ENCODE assay signal across 22 mouse cellular contexts in the genomic region with DNA sequence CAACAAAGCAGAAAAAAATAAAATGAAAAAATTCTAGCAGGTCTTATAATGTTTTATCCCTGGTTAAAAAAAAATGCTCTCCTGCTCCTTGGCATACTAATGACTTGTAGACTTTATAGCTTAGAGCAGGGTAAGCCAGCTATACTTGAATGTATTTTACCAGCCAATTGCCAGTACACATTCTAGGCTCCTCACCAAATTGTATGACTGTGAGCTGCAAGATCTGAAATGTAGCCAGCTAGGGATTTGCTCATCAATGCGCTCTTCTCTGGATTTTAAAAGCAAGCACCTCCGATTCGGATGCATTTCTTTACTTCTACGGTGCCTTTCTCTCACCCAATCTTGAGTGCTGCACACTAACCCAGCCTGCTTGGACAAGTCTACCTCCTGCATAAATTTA.
DNase-seq lines count a peak whose midpoint lies in the region; ATAC-seq and TF ChIP-seq lines count a peak whose summit lies in the region.
"Had no signal": no experiment of that assay in that cellular context is flagged by ENCODE, and none has a peak within 500 bp of the region (broad histone marks: within the 10 kb centered on the region; RNA-seq: fewer than 3 reads in every experiment).

No protein-coding gene starts in this region.

- no peaks in the 10 kb centered on the region for H3K36me3 ChIP-seq in forebrain, embryonic 14.5 days (ENCODE audit: control insufficient read depth, insufficient read depth, low read length)
- H3K36me3 ChIP-seq in forebrain, embryonic 15.5 days, result no peaks in the 10 kb centered on the region
- H3K36me3 ChIP-seq in forebrain, postnatal 0 days (ENCODE audit: insufficient read depth), result no peaks in the 10 kb centered on the region
- H3K36me3 ChIP-seq in forebrain, embryonic 12.5 days (replicated peaks), result no peaks in the 10 kb centered on the region
- H3K36me3 ChIP-seq in kidney, embryonic 15.5 days, result no peaks in the 10 kb centered on the region
- H3K36me3 ChIP-seq: embryonic facial prominence, embryonic 10.5 days; embryonic facial prominence, embryonic 12.5 days; G1E had no signal

- H3K4me3 ChIP-seq in forebrain, embryonic 14.5 days (ENCODE audit: low read depth, low read length), result no peak overlapping the region
- H3K4me3 ChIP-seq in forebrain, embryonic 15.5 days, result no peak overlapping the region
- no peak overlapping the region for H3K4me3 ChIP-seq in forebrain, postnatal 0 days (ENCODE audit: low read depth, low read length)
- no peak overlapping the region for H3K4me3 ChIP-seq in forebrain, embryonic 12.5 days (replicated peaks)
- H3K4me3 ChIP-seq in kidney, embryonic 15.5 days (replicated peaks), result no peak overlapping the region
- H3K4me3 ChIP-seq: embryonic facial prominence, embryonic 10.5 days; embryonic facial prominence, embryonic 12.5 days had no signal

- H3K27ac ChIP-seq in forebrain, embryonic 14.5 days (ENCODE audit: low read depth, low read length), result no peak overlapping the region
- H3K27ac ChIP-seq in forebrain, embryonic 15.5 days (replicated peaks), result no peak overlapping the region; the same call in 1 of the 2 replicates
- H3K27ac ChIP-seq in forebrain, postnatal 0 days (ENCODE audit: low read depth, low read length), result no peak overlapping the region
- H3K27ac ChIP-seq in forebrain, embryonic 12.5 days, result no peak overlapping the region
- H3K27ac ChIP-seq in kidney, embryonic 15.5 days, result no peak overlapping the region
- H3K27ac ChIP-seq: embryonic facial prominence, embryonic 10.5 days; embryonic facial prominence, embryonic 12.5 days had no signal

- no peaks in the 10 kb centered on the region for H3K27me3 ChIP-seq in forebrain, embryonic 14.5 days (replicated peaks; ENCODE audit: control insufficient read depth, insufficient read depth, low read length)
- H3K27me3 ChIP-seq in forebrain, embryonic 15.5 days, result no peaks in the 10 kb centered on the region
- H3K27me3 ChIP-seq in forebrain, postnatal 0 days (ENCODE audit: insufficient read depth, low read length), result no peaks in the 10 kb centered on the region
- no peaks in the 10 kb centered on the region for H3K27me3 ChIP-seq in forebrain, embryonic 12.5 days
- no peaks in the 10 kb centered on the region for H3K27me3 ChIP-seq in kidney, embryonic 15.5 days
- H3K27me3 ChIP-seq: CH12.LX; embryonic facial prominence, embryonic 12.5 days; Patski had no signal

- H3K4me1 ChIP-seq in forebrain, embryonic 14.5 days (ENCODE audit: control insufficient read depth, insufficient read depth, low read length), result no peaks in the 10 kb centered on the region
- no peaks in the 10 kb centered on the region for H3K4me1 ChIP-seq in forebrain, embryonic 15.5 days
- no peaks in the 10 kb centered on the region for H3K4me1 ChIP-seq in forebrain, postnatal 0 days (ENCODE audit: insufficient read depth)
- H3K4me1 ChIP-seq in forebrain, embryonic 12.5 days, result no peaks in the 10 kb centered on the region
- no peaks in the 10 kb centered on the region for H3K4me1 ChIP-seq in kidney, embryonic 15.5 days
- H3K4me1 ChIP-seq: embryonic facial prominence, embryonic 10.5 days; embryonic facial prominence, embryonic 12.5 days had no signal

- H3K9ac ChIP-seq in forebrain, embryonic 14.5 days (ENCODE audit: low read length), result no peak overlapping the region
- H3K9ac ChIP-seq in forebrain, embryonic 15.5 days (replicated peaks), result no peak overlapping the region
- H3K9ac ChIP-seq in forebrain, postnatal 0 days, result no peak overlapping the region
- no peak overlapping the region for H3K9ac ChIP-seq in forebrain, embryonic 12.5 days
- H3K9ac ChIP-seq in kidney, embryonic 15.5 days, result no peak overlapping the region
- H3K9ac ChIP-seq: embryonic facial prominence, embryonic 12.5 days had no signal

- no peak overlapping the region for H3K4me2 ChIP-seq in forebrain, embryonic 14.5 days (ENCODE audit: low read length)
- no peak overlapping the region for H3K4me2 ChIP-seq in forebrain, embryonic 15.5 days (replicated peaks)
- H3K4me2 ChIP-seq in forebrain, postnatal 0 days (ENCODE audit: low read depth), result no peak overlapping the region
- H3K4me2 ChIP-seq in forebrain, embryonic 12.5 days, result no peak overlapping the region
- H3K4me2 ChIP-seq in kidney, embryonic 15.5 days, result no peak overlapping the region
- H3K4me2 ChIP-seq: embryonic facial prominence, embryonic 12.5 days had no signal

- DNase-seq in forebrain, embryonic 14.5 days (ENCODE audit: low spot score), result peak; percentile 58
- DNase-seq in forebrain, postnatal 0 days, result peak; percentile 57
- DNase-seq in brain, adult 2 months (ENCODE audit: low read depth, low spot score), result peak; percentile 43
- DNase-seq: adrenal gland, adult 8-10 months; adrenal gland, postnatal 14 days; adrenal gland, postnatal 36 days; B cell, adult 2 months; cerebellum, adult 11-12 months; cerebellum, adult 2 months; cerebellum, adult 9-10 months; cerebellum, postnatal 10 days; cerebellum, postnatal 25 days had no signal

- H3K9me3 ChIP-seq in forebrain, embryonic 14.5 days (replicated peaks; ENCODE audit: control insufficient read depth, low read length), result no peaks in the 10 kb centered on the region
- H3K9me3 ChIP-seq in forebrain, embryonic 15.5 days, result no peaks in the 10 kb centered on the region
- no peaks in the 10 kb centered on the region for H3K9me3 ChIP-seq in forebrain, postnatal 0 days (ENCODE audit: low read length)
- H3K9me3 ChIP-seq in forebrain, embryonic 12.5 days, result no peaks in the 10 kb centered on the region
- no peaks in the 10 kb centered on the region for H3K9me3 ChIP-seq in kidney, embryonic 15.5 days (replicated peaks)
- H3K9me3 ChIP-seq: embryonic facial prominence, embryonic 10.5 days; embryonic facial prominence, embryonic 12.5 days had no signal

- no peak for TF ChIP-seq CTCF in forebrain, postnatal 0 days (IDR thresholded peaks at IDR 0.05; ENCODE audit: low read depth)

- 87% methylated on average over 4 of the region's 4 CpGs for WGBS in forebrain, embryonic 14.5 days
- WGBS in forebrain, embryonic 15.5 days, result 93% methylated on average over 4 of the region's 4 CpGs
- WGBS in forebrain, postnatal 0 days, result 84% methylated on average over 4 of the region's 4 CpGs
- WGBS in forebrain, embryonic 12.5 days, result 95% methylated on average over 4 of the region's 4 CpGs
- WGBS in kidney, embryonic 15.5 days, result 97% methylated on average over 4 of the region's 4 CpGs

- no peak for ATAC-seq in forebrain, embryonic 14.5 days
- no peak for ATAC-seq in forebrain, embryonic 15.5 days (replicated peaks)
- ATAC-seq in forebrain, postnatal 0 days, result no peak
- ATAC-seq in forebrain, embryonic 12.5 days (ENCODE audit: low FRiP score), result no peak
- no peak for ATAC-seq in kidney, embryonic 15.5 days (replicated peaks; ENCODE audit: low FRiP score)
- ATAC-seq: activated CD4-positive, CD25-positive, alpha-beta regulatory T cell, adult 4 months; CD4-positive, CD25-positive, alpha-beta regulatory T cell, adult 4 months; Patski had no signal
